In the genomic region with DNA sequence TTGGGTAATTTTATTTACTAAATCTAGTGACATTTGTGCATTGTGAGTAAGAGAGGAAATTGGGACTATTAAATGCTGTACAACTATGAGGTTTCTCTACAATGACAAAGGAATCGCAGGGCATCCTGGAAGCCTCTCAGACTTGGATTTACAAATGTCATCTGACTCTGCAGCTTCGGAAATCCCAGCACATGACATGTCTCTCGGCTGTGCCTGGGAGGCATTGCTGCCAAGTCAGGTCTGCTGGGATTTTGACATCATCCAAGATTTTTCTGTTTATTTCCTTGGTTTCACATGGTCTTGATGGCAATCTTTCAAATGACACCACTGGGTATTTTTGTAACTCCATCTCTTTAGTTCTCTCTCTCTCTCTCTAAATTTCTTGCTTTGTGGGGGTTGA, we compare ENCODE assay signal across 18 mouse cellular contexts.
DNase-seq lines count a peak whose midpoint lies in the region; TF ChIP-seq lines count a peak whose summit lies in the region.
"Had no signal": no experiment of that assay in that cellular context is flagged by ENCODE, and none has a peak within 500 bp of the region (broad histone marks: within the 10 kb centered on the region; RNA-seq: fewer than 3 reads in every experiment).

No protein-coding gene starts in this region.

- DNase-seq in cerebellum, postnatal 10 days: peak; percentile 8 to 10
- no peak for DNase-seq in cerebellum, adult 8-10 months
- DNase-seq in lung, postnatal 10 days: peak; percentile 8
- no peak for DNase-seq in lung, adult 18-20 months
- DNase-seq in gastrocnemius, adult 2 months: peak; percentile 48
- DNase-seq in heart, postnatal 4 days: peak; percentile 22
- DNase-seq in urinary bladder, postnatal 10 days (ENCODE audit: low spot score): no peak
- DNase-seq in left cerebral cortex, postnatal 36 days (ENCODE audit: low spot score in 2 of 2): no peak
- DNase-seq: B cell, adult 2 months; kidney, adult 18-20 months; kidney, postnatal 25 days; right cerebral cortex, postnatal 14 days; thymus, postnatal 4 days had no signal

- no peak overlapping the region for H3K27ac ChIP-seq in gastrocnemius, adult 2 months
- H3K27ac ChIP-seq: embryonic facial prominence, embryonic 12.5 days; forebrain, embryonic 12.5 days; heart, embryonic 15.5 days; hindbrain, embryonic 15.5 days; midbrain, embryonic 12.5 days had no signal

- TF ChIP-seq CTCF in gastrocnemius, adult 2 months (IDR thresholded peaks at IDR 0.05): no peak

- intact Hi-C loops in gastrocnemius, adult 2 months (cut with DNase I): no loop called here
- intact Hi-C loops in left cerebral cortex, postnatal 36 days (cut with DNase I): no loop called here

- no peak overlapping the region for H3K4me3 ChIP-seq in gastrocnemius, adult 2 months
- H3K4me3 ChIP-seq: embryonic facial prominence, embryonic 12.5 days; forebrain, embryonic 12.5 days; heart, embryonic 15.5 days; hindbrain, embryonic 15.5 days; midbrain, embryonic 12.5 days had no signal

Comparison
In these comparisons a context has a peak if more than half of its experiments do, and no peak if none do; other contexts are left out.
1. DNase-seq: peak in cerebellum, postnatal 10 days (2 of 2), lung, postnatal 10 days (single experiment), gastrocnemius, adult 2 months (single experiment) and heart, postnatal 4 days (single experiment); none in cerebellum, adult 8-10 months (single experiment), lung, adult 18-20 months (0 of 2), urinary bladder, postnatal 10 days (single experiment) and left cerebral cortex, postnatal 36 days (0 of 2).